Mouse (Mus musculus): ENCODE results near the gene 1700109H08Rik. TPM values are rescaled to one million over a fixed set of nuclear protein-coding genes. Genes with fewer than 3 reads are reported as not detected.

1700109H08Rik gene
- 8.8 TPM for polyA plus RNA-seq (2017; shearing (Covaris generic))

GRCm38 (mm10) chr5:3571266-3571665 lies at the start of gene 1700109H08Rik:
TSS of gene 1700109H08Rik (plus strand) at chr5:3571566.

GRCm38 (mm10) chr5:3543629-3544479 lies 27.5 kb upstream of the 1700109H08Rik start, which contains the start of gene Fam133b:
TSS of gene Fam133b (plus strand) at chr5:3543833.

GRCm38 (mm10) chr5:3595693-3596398 lies 24.5 kb downstream of the 1700109H08Rik start, which contains the start of gene Pex1:
TSS of gene Pex1 (plus strand) at chr5:3596066.

DNA sequence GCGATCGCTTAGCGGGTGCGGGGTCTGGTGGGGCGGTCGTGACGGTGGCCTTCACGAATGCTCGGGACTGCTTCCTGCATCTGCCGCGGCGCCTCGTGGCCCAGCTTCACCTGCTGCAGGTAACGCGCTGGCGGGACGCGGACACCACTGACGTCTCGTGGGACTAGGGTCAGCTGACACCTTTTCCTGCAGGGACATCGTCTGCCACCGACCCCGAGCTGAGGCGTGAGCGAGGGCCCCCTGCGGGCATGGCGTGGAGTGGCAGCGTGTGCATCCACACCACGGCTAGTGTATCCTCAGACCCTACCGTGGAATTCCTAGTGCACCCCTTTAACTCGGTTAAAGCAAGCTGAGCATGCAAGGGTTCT lies 25.0 kb downstream of the 1700109H08Rik start, which contains the start of gene Rbm48:
Gene Rbm48, minus strand, starts transcription at position 187 of the 368 bp plus-strand sequence.

Other genes starting within 250 kb of the 1700109H08Rik start
- 19.5 TPM for gene Cdk6, start 230.1 kb upstream of the 1700109H08Rik start, polyA plus RNA-seq (2017; shearing (Covaris generic))
- 41.9 TPM for gene Fam133b, start 27.7 kb upstream of the 1700109H08Rik start, polyA plus RNA-seq (2017; shearing (Covaris generic))
- gene Pex1, start 24.5 kb downstream of the 1700109H08Rik start, polyA plus RNA-seq (2017; shearing (Covaris generic)): 17.4 TPM
- gene Rbm48, start 25.0 kb downstream of the 1700109H08Rik start, polyA plus RNA-seq (2017; shearing (Covaris generic)): 42.2 TPM
- not detected for gene Tmbim7, start 79.6 kb downstream of the 1700109H08Rik start, polyA plus RNA-seq (2017; shearing (Covaris generic))
- 8.7 TPM for gene Gatad1, start 85.6 kb downstream of the 1700109H08Rik start, polyA plus RNA-seq (2017; shearing (Covaris generic))
- gene Ankib1, start 231.4 kb downstream of the 1700109H08Rik start, polyA plus RNA-seq (2017; shearing (Covaris generic)): 9.1 TPM
- 104 TPM for gene Krit1, start 231.6 kb downstream of the 1700109H08Rik start, polyA plus RNA-seq (2017; shearing (Covaris generic))

All from inflammation-experienced regulatory T-cells, adult 16 weeks (primary cell).